Mouse (Mus musculus) effector memory CD4-positive, alpha-beta T cell, adult 5 months (primary cell): ENCODE measurements around the gene Ppef1. TPM values are rescaled to one million over a fixed set of nuclear protein-coding genes. Genes with fewer than 3 reads are reported as not detected.

Experiments
- polyA plus RNA-seq: library from polyadenylated mRNA; unstranded; fragments of 100-300 nt; shearing (Covaris generic); gene quantifications from one replicate; pipeline ENCODE4 v1.2.1, GENCODE M21; 2017

Ppef1 gene
- polyA plus RNA-seq = not detected

DNA sequence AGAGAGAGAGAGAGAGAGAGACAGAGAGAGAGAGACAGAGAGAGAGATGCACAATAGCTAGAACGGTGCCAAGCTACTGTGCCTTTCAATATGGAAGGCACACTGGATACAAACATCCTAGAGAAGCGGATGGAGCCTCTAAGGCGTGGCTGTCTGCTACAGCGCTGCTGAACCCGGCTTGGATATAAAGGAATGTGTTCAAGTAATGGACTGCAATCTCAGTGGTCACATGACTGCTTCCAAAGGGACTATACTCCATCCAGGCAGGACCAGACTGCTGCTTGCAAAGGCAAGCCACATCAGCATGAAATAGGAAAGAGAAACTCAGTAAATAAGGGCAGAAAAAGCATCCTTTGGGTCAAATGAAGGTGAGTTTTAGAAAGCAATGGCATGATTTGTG, at the start of gene Ppef1:
Gene Ppef1, minus strand, starts transcription at position 116 of the 400 bp plus-strand sequence.

DNA sequence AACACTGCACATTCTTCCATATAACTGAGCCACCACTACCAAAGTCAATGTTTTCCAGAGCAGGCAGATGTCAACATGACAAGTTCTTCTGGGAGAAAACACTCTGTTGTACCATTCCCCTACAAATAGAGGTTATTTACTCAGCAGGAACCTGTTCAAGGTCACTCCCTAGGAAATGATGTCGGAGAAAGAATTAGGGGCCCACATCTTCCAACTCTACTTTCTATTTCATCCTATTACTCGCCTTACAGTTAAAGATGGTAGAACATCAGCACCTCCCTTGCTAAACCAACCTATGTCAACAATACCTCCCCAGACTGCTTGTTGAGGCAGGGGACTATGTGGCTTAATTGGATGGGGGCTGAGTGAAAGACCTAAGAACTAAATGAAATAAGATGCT, 32.1 kb upstream of the Ppef1 start, which contains the start of gene Rs1:
Gene Rs1, plus strand, starts transcription at position 301 of the 400 bp plus-strand sequence.

Other genes starting within 250 kb of the Ppef1 start
- 15.5 TPM for gene Phka2, start 233.6 kb downstream of the Ppef1 start, polyA plus RNA-seq
- gene Rs1, start 32.2 kb upstream of the Ppef1 start, polyA plus RNA-seq = 0.06 TPM
- gene Gja6, start 171.3 kb upstream of the Ppef1 start, polyA plus RNA-seq = not detected